Mouse (Mus musculus) right cerebral cortex, postnatal 25 days (tissue): ENCODE results near the gene Casp4.

Experiments used
- DNase-seq: peaks from one replicate; pipeline ENCODE4 v3.0.0; 2022

The Casp4 gene

GRCm38 (mm10) chr9:5308561-5308960, at the start of gene Casp4:
Gene Casp4 (plus strand): TSS chr9:5308828.
- no peak for DNase-seq

GRCm38 (mm10) chr9:5263951-5264475, 44.6 kb upstream of the Casp4 start:
- DNase-seq, result no peak

- no peak for DNase-seq
Measured at GRCm38 (mm10) chr9:5270274-5270673, 38.4 kb upstream of the Casp4 start.

GRCm38 (mm10) chr9:5270884-5271283, 37.7 kb upstream of the Casp4 start:
- no peak for DNase-seq

GRCm38 (mm10) chr9:5271334-5271845, 37.2 kb upstream of the Casp4 start:
- no peak for DNase-seq

- no peak for DNase-seq
Measured at GRCm38 (mm10) chr9:5286071-5286470, 22.6 kb upstream of the Casp4 start.

- no peak for DNase-seq
Measured at GRCm38 (mm10) chr9:5286597-5286996, 22.0 kb upstream of the Casp4 start.

GRCm38 (mm10) chr9:5296354-5297237, 12.0 kb upstream of the Casp4 start:
- no peak for DNase-seq

GRCm38 (mm10) chr9:5298329-5299131, 10.1 kb upstream of the Casp4 start, which contains the start of gene Casp1:
Gene Casp1 (plus strand): TSS chr9:5298517.
- DNase-seq, result no peak

- no peak for DNase-seq
Measured at GRCm38 (mm10) chr9:5299132-5299381, 9.6 kb upstream of the Casp4 start.

GRCm38 (mm10) chr9:5310112-5310511, 1.5 kb downstream of the Casp4 start:
- DNase-seq, result no peak

- no peak for DNase-seq
Measured at GRCm38 (mm10) chr9:5311435-5311834, 2.8 kb downstream of the Casp4 start.

- no peak for DNase-seq
Measured at GRCm38 (mm10) chr9:5328204-5328603, 19.6 kb downstream of the Casp4 start.

- no peak for DNase-seq
Measured at GRCm38 (mm10) chr9:5332441-5332840, 23.8 kb downstream of the Casp4 start.

- DNase-seq, result no peak
Measured at GRCm38 (mm10) chr9:5333422-5333821, 24.8 kb downstream of the Casp4 start.

- no peak for DNase-seq
Measured at GRCm38 (mm10) chr9:5343092-5343491, 34.5 kb downstream of the Casp4 start.

GRCm38 (mm10) chr9:5344090-5344489, 35.5 kb downstream of the Casp4 start:
- DNase-seq, result no peak

- no peak for DNase-seq
Measured at GRCm38 (mm10) chr9:5345291-5345898, 36.8 kb downstream of the Casp4 start, which contains the start of gene Casp12. Gene Casp12 (plus strand): TSS chr9:5345430.

GRCm38 (mm10) chr9:5347381-5347780, 38.8 kb downstream of the Casp4 start:
- no peak for DNase-seq

- no peak for DNase-seq
Measured at GRCm38 (mm10) chr9:5353673-5354072, 45.0 kb downstream of the Casp4 start.

- DNase-seq, result no peak
Measured at GRCm38 (mm10) chr9:5356801-5357200, 48.2 kb downstream of the Casp4 start.
